Mouse (Mus musculus) C2C12 (cell line): ENCODE measurements at regions not wholly inside any gene's neighbourhood (a gene's known extent, or its start where the extent isn't known, plus 50 kb on each side); places are given as distances from the start of the nearest gene placed in this dataset.

Experiments used
- H3K27me3 ChIP-seq: one replicate; pipeline ENCODE4 v1.6.1; 2011; ENCODE audit not compliant: control insufficient read depth, insufficient read depth, insufficient read length
- H3K36me3 ChIP-seq: one replicate; pipeline ENCODE4 v1.6.1; 2011; ENCODE audit not compliant: control insufficient read depth, insufficient read depth
- H3K4me3 ChIP-seq: one replicate; pipeline ENCODE4 v1.5.1; 2011; ENCODE audit warnings: mild to moderate bottlenecking, control low read depth; ENCODE audit not compliant: poor library complexity, insufficient read depth, severe bottlenecking
- H3K79me2 ChIP-seq: one replicate; pipeline ENCODE4 v1.6.1; 2011; ENCODE audit not compliant: control insufficient read depth, insufficient read depth
- H3K79me3 ChIP-seq: one replicate; pipeline ENCODE4 v1.6.1; 2011; ENCODE audit warnings: low read depth, control low read depth
- H3ac ChIP-seq: one replicate; pipeline ENCODE3; 2011; ENCODE audit warnings: low read depth; ENCODE audit not compliant: control insufficient read depth, insufficient read length
- FOSL1 ChIP-seq: IDR thresholded peaks from one replicate; pipeline ENCODE4 v1.8.0; 2011; ENCODE audit warnings: mild to moderate bottlenecking, low read length; ENCODE audit not compliant: poor library complexity, insufficient read depth, severe bottlenecking
- MYOD1 ChIP-seq: IDR thresholded peaks from one replicate; pipeline ENCODE4 v1.6.1; 2011; ENCODE audit warnings: low read depth; ENCODE audit not compliant: control insufficient read depth, insufficient read length

DNA sequence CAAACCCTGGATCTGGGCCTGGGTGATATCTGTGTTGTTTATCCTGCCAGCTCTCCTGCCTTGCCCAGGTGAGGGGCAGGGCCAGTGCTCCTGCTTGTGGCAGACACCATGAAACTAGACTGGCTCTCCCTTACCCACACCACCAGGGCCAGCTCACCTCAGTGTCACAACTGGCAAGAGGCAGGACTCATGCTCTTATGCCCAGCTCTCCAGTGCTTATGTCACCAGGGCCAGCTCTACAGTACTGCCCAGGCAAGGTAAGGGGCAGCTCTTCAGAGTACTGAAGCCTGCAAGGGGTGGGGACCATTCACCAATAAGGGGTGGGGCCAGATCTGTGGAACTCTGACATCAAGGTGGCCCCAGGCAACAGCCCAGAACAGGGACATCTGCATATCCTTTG is 52.7 kb upstream of the Kiz start:
- Histone ChIP-seq H3ac (no peak overlapping the region), H3K4me3 (no peak overlapping the region), H3K79me3 (no peaks in the 10 kb centered on the region), H3K79me2 (no peaks in the 10 kb centered on the region), H3K27me3 (no peaks in the 10 kb centered on the region), H3K36me3 (no peaks in the 10 kb centered on the region)
- TF ChIP-seq FOSL1 (no peak), MYOD1 (no peak)
